Mouse (Mus musculus): ENCODE data around the gene Sytl3. TPM values are rescaled to one million over a fixed set of nuclear protein-coding genes. Genes with fewer than 3 reads are reported as not detected.

The Sytl3 gene
- polyA plus RNA-seq, 1 experiment: 7.8 TPM

DNA sequence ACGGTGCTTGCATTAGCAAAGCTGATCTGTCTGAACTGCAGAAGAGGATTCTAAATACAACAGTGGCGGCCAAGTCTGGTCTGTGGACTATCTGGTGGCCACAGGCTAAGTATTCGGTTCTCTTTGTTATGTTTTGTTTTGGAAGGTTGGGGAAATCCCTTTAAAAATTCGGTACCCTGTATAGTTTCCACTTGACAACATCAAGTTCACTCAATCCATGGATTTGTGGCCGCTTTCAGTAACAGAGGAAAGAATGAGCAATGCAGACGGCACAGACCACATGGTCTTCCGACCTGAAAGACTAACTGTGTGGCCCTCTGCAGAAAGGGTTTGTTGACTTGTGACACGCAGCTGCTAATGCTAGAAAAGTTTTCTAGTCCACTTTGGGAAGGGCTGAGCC is 100.0 kb downstream of the Sytl3 start:
- 90% methylated on average over 8 of the region's 8 CpGs for whole genome bisulfite sequencing
- Histone ChIP-seq H3K4me1 (ENCODE audit: control insufficient read depth, insufficient read depth, low read length) (no peaks in the 10 kb centered on the region; the same call in 1 of the 2 replicates), H3K27ac (ENCODE audit: control insufficient read depth, insufficient read depth, low read depth, low read length, poor library complexity) (no peak overlapping the region), H3K4me3 (replicated peaks; ENCODE audit: control insufficient read depth, low read depth, low read length) (no peak overlapping the region)
- TF ChIP-seq POLR2A (IDR thresholded peaks at IDR 0.05; ENCODE audit: borderline replicate concordance, control insufficient read depth, low read depth, low read length): no peak
- TF ChIP-seq CTCF (IDR thresholded peaks at IDR 0.05; ENCODE audit: control insufficient read depth, insufficient read depth, low read length): no peak

GRCm38 (mm10) chr17:6759717-6760292 is 100.9 kb downstream of the Sytl3 start:
- H3K4me1 ChIP-seq (ENCODE audit: control insufficient read depth, insufficient read depth, low read length): no peaks in the 10 kb centered on the region; the same call in 1 of the 2 replicates
- no peak overlapping the region for H3K4me3 ChIP-seq (replicated peaks; ENCODE audit: control insufficient read depth, low read depth, low read length)
- 85% methylated on average over 9 of the region's 9 CpGs for WGBS
- no peak overlapping the region for H3K27ac ChIP-seq (ENCODE audit: control insufficient read depth, insufficient read depth, low read depth, low read length, poor library complexity)
- TF ChIP-seq CTCF (IDR thresholded peaks at IDR 0.05; ENCODE audit: control insufficient read depth, insufficient read depth, low read length): no peak
- TF ChIP-seq POLR2A (IDR thresholded peaks at IDR 0.05; ENCODE audit: borderline replicate concordance, control insufficient read depth, low read depth, low read length): no peak

- Histone ChIP-seq H3K4me3 (replicated peaks; ENCODE audit: control insufficient read depth, low read depth, low read length) (no peak overlapping the region), H3K4me1 (ENCODE audit: control insufficient read depth, insufficient read depth, low read length) (no peaks in the 10 kb centered on the region; the same call in 1 of the 2 replicates), H3K27ac (ENCODE audit: control insufficient read depth, insufficient read depth, low read depth, low read length, poor library complexity) (no peak overlapping the region)
- TF ChIP-seq CTCF (IDR thresholded peaks at IDR 0.05; ENCODE audit: control insufficient read depth, insufficient read depth, low read length) (no peak), POLR2A (IDR thresholded peaks at IDR 0.05; ENCODE audit: borderline replicate concordance, control insufficient read depth, low read depth, low read length) (no peak)
- WGBS: 74% methylated on average over 7 of the region's 7 CpGs
Observed at GRCm38 (mm10) chr17:6763513-6764226, 104.8 kb downstream of the Sytl3 start.

- H3K4me3 ChIP-seq (replicated peaks; ENCODE audit: control insufficient read depth, low read depth, low read length): no peak overlapping the region
- no peak overlapping the region for H3K27ac ChIP-seq (ENCODE audit: control insufficient read depth, insufficient read depth, low read depth, low read length, poor library complexity)
- 79% methylated on average over 7 of the region's 7 CpGs for WGBS
- H3K4me1 ChIP-seq (ENCODE audit: control insufficient read depth, insufficient read depth, low read length): no peaks in the 10 kb centered on the region; the same call in 1 of the 2 replicates
- no peak for TF ChIP-seq CTCF (IDR thresholded peaks at IDR 0.05; ENCODE audit: control insufficient read depth, insufficient read depth, low read length)
- no peak for TF ChIP-seq POLR2A (IDR thresholded peaks at IDR 0.05; ENCODE audit: borderline replicate concordance, control insufficient read depth, low read depth, low read length)
Observed at GRCm38 (mm10) chr17:6764227-6764593, 105.3 kb downstream of the Sytl3 start.

- TF ChIP-seq POLR2A (IDR thresholded peaks at IDR 0.05; ENCODE audit: borderline replicate concordance, control insufficient read depth, low read depth, low read length) (no peak), CTCF (IDR thresholded peaks at IDR 0.05; ENCODE audit: control insufficient read depth, insufficient read depth, low read length) (no peak)
- no peak overlapping the region for H3K4me3 ChIP-seq (replicated peaks; ENCODE audit: control insufficient read depth, low read depth, low read length)
- H3K4me1 ChIP-seq (ENCODE audit: control insufficient read depth, insufficient read depth, low read length): no peaks in the 10 kb centered on the region; the same call in 1 of the 2 replicates
- 92% methylated on average over 4 of the region's 4 CpGs for whole genome bisulfite sequencing
- H3K27ac ChIP-seq (ENCODE audit: control insufficient read depth, insufficient read depth, low read depth, low read length, poor library complexity): no peak overlapping the region
Observed at GRCm38 (mm10) chr17:6764730-6765129, 105.8 kb downstream of the Sytl3 start.

DNA sequence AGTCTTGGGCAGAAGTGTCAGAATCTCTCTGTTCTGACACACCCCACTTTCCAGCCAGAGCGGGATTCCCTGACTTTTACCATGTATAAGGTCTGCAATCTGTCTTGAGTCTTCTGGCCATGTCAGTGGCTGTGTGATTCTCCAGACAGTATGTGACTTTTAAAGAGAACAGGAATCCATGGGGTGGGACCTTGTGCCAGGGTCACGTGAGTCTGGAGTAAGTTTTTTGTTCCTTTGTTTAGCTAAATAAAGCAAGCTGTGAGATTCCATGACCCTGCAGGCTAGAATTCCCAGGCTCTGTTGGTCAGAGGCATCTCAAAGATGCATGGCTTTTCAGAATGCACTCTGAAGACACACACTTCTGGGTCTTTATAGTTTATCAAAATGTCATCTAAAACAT is 107.0 kb downstream of the Sytl3 start:
- peaks cover 2% of the 10 kb centered on the region; the same call in 1 of the 2 replicates for H3K4me1 ChIP-seq (ENCODE audit: control insufficient read depth, insufficient read depth, low read length)
- H3K4me3 ChIP-seq (replicated peaks; ENCODE audit: control insufficient read depth, low read depth, low read length): no peak overlapping the region
- TF ChIP-seq POLR2A (IDR thresholded peaks at IDR 0.05; ENCODE audit: borderline replicate concordance, control insufficient read depth, low read depth, low read length) (no peak), CTCF (IDR thresholded peaks at IDR 0.05; ENCODE audit: control insufficient read depth, insufficient read depth, low read length) (no peak)
- no peak overlapping the region for H3K27ac ChIP-seq (ENCODE audit: control insufficient read depth, insufficient read depth, low read depth, low read length, poor library complexity)
- 84% methylated on average over 2 of the region's 2 CpGs for WGBS

- no peak for TF ChIP-seq POLR2A (IDR thresholded peaks at IDR 0.05; ENCODE audit: borderline replicate concordance, control insufficient read depth, low read depth, low read length)
- Histone ChIP-seq H3K4me3 (replicated peaks; ENCODE audit: control insufficient read depth, low read depth, low read length) (no peak overlapping the region), H3K4me1 (ENCODE audit: control insufficient read depth, insufficient read depth, low read length) (peaks cover 2% of the 10 kb centered on the region; the same call in 1 of the 2 replicates), H3K27ac (ENCODE audit: control insufficient read depth, insufficient read depth, low read depth, low read length, poor library complexity) (no peak overlapping the region)
- 94% methylated on average over 4 of the region's 4 CpGs for WGBS
Observed at GRCm38 (mm10) chr17:6766823-6767222, 107.9 kb downstream of the Sytl3 start.

DNA sequence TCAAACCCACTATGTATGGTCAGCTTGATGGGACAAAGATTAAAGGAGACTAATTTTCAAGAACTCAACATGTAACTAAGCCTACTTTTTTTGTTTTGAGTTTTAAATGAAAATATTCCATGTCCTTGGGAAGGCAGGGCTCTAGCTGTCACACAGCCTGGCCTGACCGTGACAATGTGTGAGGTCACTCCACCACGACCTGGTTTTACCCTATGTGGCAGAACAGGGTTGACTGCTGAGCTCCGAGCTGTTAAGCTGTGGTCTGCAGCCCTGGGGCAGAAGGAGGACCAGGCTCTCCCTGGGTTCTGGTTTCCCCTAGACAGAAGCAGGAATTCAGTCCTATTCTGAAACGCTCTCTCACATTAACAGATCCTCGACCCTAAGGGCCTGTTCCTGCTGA is 108.9 kb downstream of the Sytl3 start:
- WGBS: 50% methylated on average over 5 of the region's 5 CpGs
- no peak overlapping the region for H3K27ac ChIP-seq (ENCODE audit: control insufficient read depth, insufficient read depth, low read depth, low read length, poor library complexity)
- H3K4me1 ChIP-seq (ENCODE audit: control insufficient read depth, insufficient read depth, low read length): peaks cover 2% of the 10 kb centered on the region; the same call in 1 of the 2 replicates
- no peak overlapping the region for H3K4me3 ChIP-seq (replicated peaks; ENCODE audit: control insufficient read depth, low read depth, low read length)
- TF ChIP-seq POLR2A (IDR thresholded peaks at IDR 0.05; ENCODE audit: borderline replicate concordance, control insufficient read depth, low read depth, low read length) (no peak), CTCF (IDR thresholded peaks at IDR 0.05; ENCODE audit: control insufficient read depth, insufficient read depth, low read length) (no peak)

Measured in bone marrow, adult 2 months (tissue).